Mouse (Mus musculus) right cerebral cortex, postnatal 25 days (tissue): ENCODE data around the gene Ccdc30.

Experiments used
- DNase-seq: peaks from one replicate; pipeline ENCODE4 v3.0.0; 2022

Ccdc30 gene

GRCm38 (mm10) chr4:119415072-119415753 is at the start of gene Ccdc30:
TSS of gene Ccdc30 (minus strand) at chr4:119415521.
- peak; percentile 97 for DNase-seq

- DNase-seq = no peak
These were observed 48.6 kb upstream of the Ccdc30 start for GRCm38 (mm10) chr4:119463756-119464419.

GRCm38 (mm10) chr4:119462858-119463755 is 47.8 kb upstream of the Ccdc30 start:
- DNase-seq = no peak

- no peak for DNase-seq
These were observed 47.1 kb upstream of the Ccdc30 start for GRCm38 (mm10) chr4:119462457-119462856.

GRCm38 (mm10) chr4:119460728-119461141 is 45.4 kb upstream of the Ccdc30 start:
- DNase-seq = peak; percentile 80

- no peak for DNase-seq
These were observed 45.0 kb upstream of the Ccdc30 start for GRCm38 (mm10) chr4:119460296-119460695.

GRCm38 (mm10) chr4:119453533-119453932 is 38.2 kb upstream of the Ccdc30 start:
- no peak for DNase-seq

- no peak for DNase-seq
These were observed 37.8 kb upstream of the Ccdc30 start for GRCm38 (mm10) chr4:119453128-119453527.

- DNase-seq = no peak
These were observed 35.1 kb upstream of the Ccdc30 start for GRCm38 (mm10) chr4:119450436-119450835.

GRCm38 (mm10) chr4:119447786-119448185 is 32.5 kb upstream of the Ccdc30 start:
- no peak for DNase-seq

- no peak for DNase-seq
These were observed 31.9 kb upstream of the Ccdc30 start for GRCm38 (mm10) chr4:119447261-119447660.

GRCm38 (mm10) chr4:119442539-119442938 is 27.2 kb upstream of the Ccdc30 start:
- DNase-seq = no peak

GRCm38 (mm10) chr4:119441836-119442235 is 26.5 kb upstream of the Ccdc30 start:
- DNase-seq = peak; percentile 15

GRCm38 (mm10) chr4:119437936-119438335 is 22.6 kb upstream of the Ccdc30 start:
- DNase-seq = no peak

- DNase-seq = peak; percentile 20
These were observed 15.4 kb upstream of the Ccdc30 start for GRCm38 (mm10) chr4:119430678-119431077.

GRCm38 (mm10) chr4:119427680-119428079 is 12.4 kb upstream of the Ccdc30 start:
- no peak for DNase-seq

- no peak for DNase-seq
These were observed 10.3 kb upstream of the Ccdc30 start for GRCm38 (mm10) chr4:119425601-119426000.

GRCm38 (mm10) chr4:119425077-119425476 is 9.8 kb upstream of the Ccdc30 start:
- no peak for DNase-seq

GRCm38 (mm10) chr4:119422294-119422964 is 7.1 kb upstream of the Ccdc30 start, which contains the start of the genes Ppcs and Zmynd12:
TSS of gene Ppcs (minus strand) at chr4:119422420.
TSS of gene Zmynd12 (plus strand) at chr4:119422814.
- peak; percentile 88 for DNase-seq

GRCm38 (mm10) chr4:119421921-119422293 is 6.6 kb upstream of the Ccdc30 start:
- DNase-seq = no peak

GRCm38 (mm10) chr4:119421191-119421590 is 5.9 kb upstream of the Ccdc30 start:
- DNase-seq = no peak

- no peak for DNase-seq
These were observed 2.6 kb upstream of the Ccdc30 start for GRCm38 (mm10) chr4:119417894-119418293.

- no peak for DNase-seq
These were observed 1.9 kb upstream of the Ccdc30 start for GRCm38 (mm10) chr4:119417270-119417669.
